In the genomic region with DNA sequence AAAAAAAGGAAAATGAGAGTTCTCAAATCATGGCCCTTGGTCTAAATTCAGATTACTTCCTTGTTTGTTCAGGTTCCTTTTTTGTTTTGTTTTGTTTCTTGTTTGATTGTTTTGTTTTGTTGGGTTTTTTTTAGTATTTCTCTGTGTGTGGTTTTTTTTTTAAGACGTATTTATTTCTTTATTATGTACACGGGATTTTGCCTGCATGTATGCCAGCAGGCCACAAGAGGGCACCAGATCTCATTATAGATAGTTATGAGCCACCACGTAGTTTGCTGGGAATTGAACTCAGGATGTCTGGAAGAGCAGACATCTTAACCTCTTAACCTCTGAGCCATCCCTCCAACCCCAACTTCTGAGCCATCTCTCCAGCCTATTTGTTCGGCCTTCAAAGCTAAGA, we compare ENCODE assay signal across 10 mouse cellular contexts. TPM values are rescaled to one million over a fixed set of nuclear protein-coding genes. Genes with fewer than 3 reads are reported as not detected.
DNase-seq lines count a peak whose midpoint lies in the region; ATAC-seq lines count a peak whose summit lies in the region.
"Had no signal": no experiment of that assay in that cellular context is flagged by ENCODE, and none has a peak within 500 bp of the region (broad histone marks: within the 10 kb centered on the region; RNA-seq: fewer than 3 reads in every experiment).

No protein-coding gene starts in this region.

- no peak for ATAC-seq in liver, embryonic 11.5 days (replicated peaks; ENCODE audit: low FRiP score)

- peak; percentile 26 for DNase-seq in cerebellum, adult 9-10 months
- DNase-seq in cerebellum, adult 11-12 months, result no peak
- DNase-seq in liver, result peak; percentile 33
- DNase-seq in liver, embryonic 11.5 days (ENCODE audit: low spot score), result no peak
- DNase-seq in adrenal gland, postnatal 36 days, result peak; percentile 42 to 54
- peak; percentile 51 to 52 for DNase-seq in kidney, postnatal 4 days
- peak; percentile 55 for DNase-seq in thymus, postnatal 0 days (ENCODE audit: low spot score)
- no peak for DNase-seq in cerebellum, adult 9-11 months

- H3K27me3 ChIP-seq in liver, embryonic 11.5 days (replicated peaks; ENCODE audit: control insufficient read depth, insufficient read depth, low read length), result no peaks in the 10 kb centered on the region
- H3K27me3 ChIP-seq: neural tube, embryonic 13.5 days had no signal

- no peaks in the 10 kb centered on the region for H3K4me1 ChIP-seq in liver, embryonic 11.5 days (replicated peaks; ENCODE audit: control insufficient read depth, insufficient read depth, low read length)

- no peak overlapping the region for H3K4me3 ChIP-seq in liver, embryonic 11.5 days (ENCODE audit: low read depth, low read length)
- H3K4me3 ChIP-seq: neural tube, embryonic 13.5 days had no signal

- no peak overlapping the region for H3K27ac ChIP-seq in liver, embryonic 11.5 days (ENCODE audit: low read depth, low read length)
- H3K27ac ChIP-seq: neural tube, embryonic 13.5 days had no signal

- no peaks in the 10 kb centered on the region for H3K36me3 ChIP-seq in liver, embryonic 11.5 days (ENCODE audit: control insufficient read depth, insufficient read depth, low read length)
- H3K36me3 ChIP-seq: neural tube, embryonic 13.5 days had no signal

- WGBS in liver, embryonic 11.5 days, result 32% methylated on average over 4 of the region's 4 CpGs

- H3K9ac ChIP-seq in liver, embryonic 11.5 days (ENCODE audit: low read depth, low read length), result no peak overlapping the region
- H3K9ac ChIP-seq: neural tube, embryonic 13.5 days had no signal

- H3K4me2 ChIP-seq in liver, embryonic 11.5 days, result no peak overlapping the region
- H3K4me2 ChIP-seq: neural tube, embryonic 13.5 days had no signal

- no peaks in the 10 kb centered on the region for H3K9me3 ChIP-seq in liver, embryonic 11.5 days (ENCODE audit: control insufficient read depth, low read length)

RNA-seq across cellular contexts. Expression of gene Saxo1, which starts 20.2 kb away (rescaled TPM):
- polyA plus RNA-seq in liver, embryonic 11.5 days (2014; fragmentation: Nextera tagmentation; extraction: Ambion mirVana), result not detected in 2 replicates
- total RNA-seq in adrenal gland, postnatal 36 days (2021), result not detected
- 0.31 TPM in 1 of 2 replicates, not detected in the other for polyA plus RNA-seq in thymus, postnatal 0 days (2015; fragmentation: Nextera tagmentation; extraction: Ambion mirVana)
- total RNA-seq: hematopoietic stem cell, adult 5-6 weeks had no signal
- polyA plus RNA-seq: neural tube, embryonic 13.5 days had no signal

RNA-seq across cellular contexts. Expression of gene Rraga, which starts 37.5 kb away (rescaled TPM):
- 62.2 and 63.9 TPM in 2 replicates for polyA plus RNA-seq in liver, embryonic 11.5 days (2014; fragmentation: Nextera tagmentation; extraction: Ambion mirVana)
- 100 to 1,000 TPM; 110 to 118 TPM for total RNA-seq in adrenal gland, postnatal 36 days (2021)
- 51.2 and 53.4 TPM in 2 replicates for polyA plus RNA-seq in thymus, postnatal 0 days (2015; fragmentation: Nextera tagmentation; extraction: Ambion mirVana)

Comparison
In these comparisons a context has a peak if more than half of its experiments do, and no peak if none do; other contexts are left out.
1. DNase-seq: peak in cerebellum, adult 9-10 months (single experiment), liver (single experiment), adrenal gland, postnatal 36 days (2 of 2), kidney, postnatal 4 days (2 of 2) and thymus, postnatal 0 days (single experiment); none in cerebellum, adult 11-12 months (single experiment), liver, embryonic 11.5 days (single experiment) and cerebellum, adult 9-11 months (single experiment).